16 mouse cellular contexts compared by ENCODE assay signal in the genomic region with DNA sequence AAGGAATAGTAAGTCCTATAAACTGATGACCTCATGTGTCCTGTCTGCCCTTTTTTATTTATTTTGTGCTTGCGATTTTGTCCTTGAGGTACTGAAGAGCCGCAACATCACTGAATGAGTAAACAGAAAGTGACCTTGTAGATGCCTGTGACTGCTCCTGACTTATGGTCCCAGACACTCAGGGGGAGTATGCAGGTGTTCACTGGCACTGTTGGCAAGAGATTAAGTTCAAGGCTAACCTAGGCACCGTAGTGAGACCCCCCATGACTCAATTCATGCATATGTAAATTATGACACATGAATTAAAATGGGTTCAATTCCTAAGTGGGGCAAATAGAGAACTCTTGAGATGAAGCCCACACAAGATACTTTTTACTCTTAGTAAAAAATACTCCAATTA.
"Had no signal": no experiment of that assay in that cellular context is flagged by ENCODE, and none has a peak within 500 bp of the region (broad histone marks: within the 10 kb centered on the region; RNA-seq: fewer than 3 reads in every experiment).

No protein-coding gene starts in this region.

- DNase-seq: heart, postnatal 10 days; heart, postnatal 14 days; heart, postnatal 36 days; heart, postnatal 4 days; kidney, adult 11 months; kidney, adult 18-20 months; kidney, adult 2 months; kidney, adult 8-10 months; kidney, adult 9 months; kidney, postnatal 10 days; kidney, postnatal 14 days; kidney, postnatal 25 days; kidney, postnatal 36 days; kidney, postnatal 4 days; layer of hippocampus, adult 9-11 months; layer of hippocampus, postnatal 36 days had no signal
